Mouse (Mus musculus) intestine, postnatal 0 days (tissue): ENCODE data around the gene Igfbp6. TPM values are rescaled to one million over a fixed set of nuclear protein-coding genes. Genes with fewer than 3 reads are reported as not detected.
A peak's percentile ranks its signal among the peaks of the same experiment; 100 is the strongest.

Source experiments
- ATAC-seq: fragments of 200-750 bp; cut with Nextera tagmentation; 2 replicates; pipeline ENCODE4 v1.8.0; 2017; ENCODE audit warnings: mild to moderate bottlenecking, moderate TSS enrichment, moderate library complexity
- H3K27ac ChIP-seq: fragments of 300-500 bp; sonication (generic); 2 replicates; pipeline ENCODE4 v1.5.1; 2014; ENCODE audit warnings: mild to moderate bottlenecking, low read depth, low read length, moderate library complexity
- H3K27me3 ChIP-seq: fragments of 300-500 bp; sonication (generic); replicated peaks from 2 replicates; pipeline ENCODE4 v1.6.1; 2014; ENCODE audit warnings: low read length, mixed read lengths; ENCODE audit not compliant: control insufficient read depth, insufficient read depth
- H3K36me3 ChIP-seq: fragments of 300-500 bp; sonication (generic); 2 replicates; pipeline ENCODE4 v1.6.1; 2014; ENCODE audit warnings: mild to moderate bottlenecking, moderate library complexity; ENCODE audit not compliant: control insufficient read depth, insufficient read depth
- H3K4me1 ChIP-seq: fragments of 300-500 bp; sonication (generic); replicated peaks from 2 replicates; pipeline ENCODE4 v1.6.1; 2014; ENCODE audit warnings: antibody characterized with exemption, low read length, mixed read lengths; ENCODE audit not compliant: control insufficient read depth, insufficient read depth
- H3K4me2 ChIP-seq: fragments of 300-500 bp; sonication (generic); replicated peaks from 2 replicates; pipeline ENCODE4 v1.6.1; 2014; ENCODE audit warnings: low read depth, mild to moderate bottlenecking, moderate library complexity
- H3K4me3 ChIP-seq: fragments of 300-500 bp; sonication (generic); 2 replicates; pipeline ENCODE4 v1.5.1; 2014; ENCODE audit warnings: low read depth, low read length
- H3K9ac ChIP-seq: fragments of 300-500 bp; sonication (generic); 2 replicates; pipeline ENCODE4 v1.6.1; 2014; ENCODE audit warnings: mild to moderate bottlenecking, low read depth, low read length
- H3K9me3 ChIP-seq: fragments of 300-500 bp; sonication (generic); 2 replicates; pipeline ENCODE4 v1.6.1; 2016; ENCODE audit warnings: mixed run types; ENCODE audit not compliant: control insufficient read depth
- CTCF ChIP-seq: sonication (generic); IDR thresholded peaks from 2 replicates; pipeline ENCODE4 v1.5.1; 2016; ENCODE audit warnings: low read depth, mild to moderate bottlenecking, control low read depth, antibody characterized with exemption, moderate library complexity
- WGBS: fragments of 180-500 bp; shearing (Covaris S2); extraction: QIAGEN DNeasy Blood & Tissue Kit; methylation state at CpG from one replicate; pipeline ENCODE4 v1.1.7; 2014; 5-methylcytosine and 5-hydroxymethylcytosine counted together
- polyA plus RNA-seq: library from polyadenylated mRNA; unstranded; fragments of >200 nt; fragmentation: Nextera tagmentation; extraction: Ambion mirVana; gene quantifications from 2 replicates; pipeline ENCODE4 v1.2.1, GENCODE M21; 2015

Gene Igfbp6
- polyA plus RNA-seq = 27.8 and 29.1 TPM in 2 replicates

GRCm38 (mm10) chr15:102144274-102144711 is at the start of gene Igfbp6:
Gene Igfbp6, plus strand, starts transcription at chr15:102144362.
- Histone ChIP-seq H3K4me1 (no peaks in the 10 kb centered on the region), H3K9ac (no peak within 1 kb of the TSS), H3K4me2 (peak within 1 kb of the TSS; percentile 28), H3K27me3 (0 out of 2 replicates have a peak, but pooled peaks cover 6% of the 10 kb centered on the region), H3K4me3 (no peak within 1 kb of the TSS), H3K27ac (no peak within 1 kb of the TSS), H3K9me3 (no peaks in the 10 kb centered on the region), H3K36me3 (no peaks in the 10 kb centered on the region; the same call in 1 of the 2 replicates)
- WGBS = 28% methylated on average over 22 of the region's 22 CpGs
- ATAC-seq = no peak
- no peak for TF ChIP-seq CTCF

GRCm38 (mm10) chr15:102094988-102095387 is 49.2 kb upstream of the Igfbp6 start:
- 77% methylated on average over 16 of the region's 16 CpGs for WGBS
- H3K4me2 ChIP-seq = no peak overlapping the region
- no peak for TF ChIP-seq CTCF
- H3K27me3 ChIP-seq = no peaks in the 10 kb centered on the region
- ATAC-seq = no peak
- H3K4me3 ChIP-seq = no peak overlapping the region
- no peaks in the 10 kb centered on the region for H3K9me3 ChIP-seq
- H3K36me3 ChIP-seq = peaks cover 79% of the 10 kb centered on the region
- peaks cover 5% of the 10 kb centered on the region; the same call in 1 of the 2 replicates for H3K4me1 ChIP-seq
- H3K27ac ChIP-seq = no peak overlapping the region
- H3K9ac ChIP-seq = no peak overlapping the region

GRCm38 (mm10) chr15:102097147-102097915 is 46.8 kb upstream of the Igfbp6 start:
- H3K9me3 ChIP-seq = no peaks in the 10 kb centered on the region
- no peak overlapping the region; the same call in 1 of the 2 replicates for H3K27ac ChIP-seq
- peaks cover 56% of the 10 kb centered on the region for H3K36me3 ChIP-seq
- H3K9ac ChIP-seq = no peak overlapping the region
- no peak overlapping the region for H3K4me2 ChIP-seq
- WGBS = 65% methylated on average over 8 of the region's 8 CpGs
- no peak for ATAC-seq
- no peaks in the 10 kb centered on the region for H3K27me3 ChIP-seq
- H3K4me3 ChIP-seq = no peak overlapping the region
- TF ChIP-seq CTCF = no peak
- H3K4me1 ChIP-seq = peaks cover 21% of the 10 kb centered on the region

- Histone ChIP-seq H3K27ac (peak overlapping the region; percentile 28), H3K9ac (no peak overlapping the region), H3K27me3 (no peaks in the 10 kb centered on the region), H3K4me3 (no peak overlapping the region), H3K4me1 (peaks cover 25% of the 10 kb centered on the region), H3K36me3 (peaks cover 48% of the 10 kb centered on the region), H3K4me2 (0 out of 2 replicates have a peak overlapping the region, but pooled peaks have one; percentile 21), H3K9me3 (no peaks in the 10 kb centered on the region)
- WGBS = 32% methylated on average over 5 of the region's 5 CpGs
- TF ChIP-seq CTCF = no peak
- ATAC-seq = no peak
These were observed 46.1 kb upstream of the Igfbp6 start for GRCm38 (mm10) chr15:102097991-102098555.

GRCm38 (mm10) chr15:102099260-102099659 is 44.9 kb upstream of the Igfbp6 start:
- H3K27ac ChIP-seq = no peak overlapping the region
- H3K4me3 ChIP-seq = peak overlapping the region; percentile 57; the same call in 1 of the 2 replicates
- peaks cover 28% of the 10 kb centered on the region for H3K4me1 ChIP-seq
- no peak for ATAC-seq
- H3K27me3 ChIP-seq = no peaks in the 10 kb centered on the region
- no peak for TF ChIP-seq CTCF
- WGBS = 51% methylated on average over 5 of the region's 5 CpGs
- H3K36me3 ChIP-seq = peaks cover 36% of the 10 kb centered on the region
- H3K4me2 ChIP-seq = peak overlapping the region; percentile 88
- no peaks in the 10 kb centered on the region for H3K9me3 ChIP-seq
- no peak overlapping the region for H3K9ac ChIP-seq

GRCm38 (mm10) chr15:102099771-102100160 is 44.4 kb upstream of the Igfbp6 start:
- Histone ChIP-seq H3K4me2 (peak overlapping the region; percentile 88), H3K4me3 (peak overlapping the region; percentile 57), H3K36me3 (peaks cover 31% of the 10 kb centered on the region), H3K9me3 (no peaks in the 10 kb centered on the region), H3K27ac (peak overlapping the region; percentile 87), H3K4me1 (peaks cover 28% of the 10 kb centered on the region), H3K27me3 (no peaks in the 10 kb centered on the region), H3K9ac (peak overlapping the region; percentile 46; the same call in 1 of the 2 replicates)
- TF ChIP-seq CTCF = no peak
- 22% methylated on average over 8 of the region's 8 CpGs for WGBS
- ATAC-seq = no peak
